Mouse (Mus musculus): Measurements from ENCODE around the gene Aplf. TPM values are rescaled to one million over a fixed set of nuclear protein-coding genes. Genes with fewer than 3 reads are reported as not detected.

The Aplf gene
- 13.8 TPM for polyA plus RNA-seq (2014; fragmentation: Illumina TruSeq; extraction: RNeasy Lipid Tissue Mini Kit (QIAGEN cat#74804); ENCODE audit: low read depth, low replicate concordance)

DNA sequence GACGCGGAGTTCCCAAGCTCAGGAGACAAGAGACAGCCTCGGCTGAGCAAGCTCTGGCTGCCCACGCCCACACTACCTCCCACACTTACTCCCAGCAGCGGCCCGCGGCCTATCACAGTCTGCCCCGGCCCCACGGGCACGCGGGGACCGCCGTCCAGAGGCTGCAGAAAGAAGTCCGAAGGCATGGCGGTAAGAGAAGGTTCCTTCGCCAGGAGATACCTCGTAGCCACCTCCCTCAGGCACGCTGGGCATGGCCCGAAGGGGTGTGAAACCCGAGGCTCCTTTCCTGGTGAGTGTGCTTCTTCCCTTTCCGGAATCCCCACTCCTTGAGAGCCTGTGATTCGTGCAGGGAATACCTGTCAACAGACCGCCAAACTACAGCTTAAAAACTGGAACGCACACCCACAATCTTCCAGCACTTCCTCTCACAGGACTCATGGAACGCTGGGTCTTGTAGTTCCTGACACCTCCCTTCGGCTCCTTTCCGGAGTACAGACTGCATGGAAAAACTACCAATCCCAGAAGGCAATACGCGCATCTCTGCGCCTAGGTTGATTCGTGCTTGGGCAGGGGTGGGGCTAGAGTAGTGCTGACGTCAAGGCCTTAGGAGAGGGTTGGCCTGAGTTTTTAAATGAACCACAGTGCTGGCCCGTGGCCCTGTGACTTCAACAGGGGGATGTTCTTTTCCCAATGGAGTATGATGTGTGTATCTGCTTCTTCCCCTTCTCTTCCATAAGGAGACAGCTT is at the start of gene Aplf:
Aplf (minus strand) TSS at position 423 of the 747 bp plus-strand sequence.

DNA sequence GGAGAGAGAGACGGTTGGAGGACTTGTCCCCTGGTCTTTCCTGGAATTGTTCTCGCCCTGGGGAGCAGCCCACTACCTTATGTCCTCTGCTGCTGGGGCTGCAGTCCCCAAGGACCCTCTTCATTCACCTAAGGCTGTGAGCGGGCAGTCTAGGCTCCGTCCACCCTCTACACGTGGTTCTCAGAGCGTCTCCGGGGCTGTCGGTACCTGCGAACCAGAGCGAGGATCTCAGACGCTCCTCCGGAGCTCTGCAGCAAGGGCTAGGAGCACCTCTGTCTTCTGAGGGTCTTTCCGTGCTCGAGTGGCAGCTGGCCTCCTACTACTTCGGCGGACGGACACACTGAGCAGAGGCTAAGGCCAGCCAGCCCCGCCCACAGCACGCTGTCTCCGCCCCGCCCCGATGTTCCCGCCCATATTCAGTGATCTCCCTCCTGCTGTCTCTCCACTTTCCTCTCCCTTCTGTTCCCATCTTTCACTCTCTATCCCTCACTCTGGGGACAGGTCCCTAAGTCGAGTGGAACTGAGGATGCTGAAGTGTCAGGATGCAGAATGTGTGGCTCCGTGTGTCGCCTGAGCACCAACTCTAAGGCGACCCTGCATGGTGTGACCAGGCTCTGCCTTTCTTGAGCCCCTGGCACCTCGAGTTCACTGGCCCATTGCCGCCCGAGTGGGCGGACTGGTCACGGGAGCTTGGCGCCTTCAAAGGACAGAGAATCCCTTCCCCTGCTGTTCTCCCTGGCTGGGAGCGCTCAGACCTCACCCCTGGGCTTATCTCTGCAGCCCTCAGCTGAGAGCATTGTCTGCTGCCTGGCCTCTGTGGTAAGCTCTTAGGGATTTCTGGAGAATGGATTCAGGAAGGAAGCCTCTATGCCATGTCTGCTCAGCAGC is 81.4 kb downstream of the Aplf start, which contains the start of gene Prokr1:
Prokr1 (minus strand) TSS at position 350 of the 888 bp plus-strand sequence.

Other genes starting within 250 kb of the Aplf start
- not detected for gene Bmp10, start 243.2 kb downstream of the Aplf start, polyA plus RNA-seq (2014; fragmentation: Illumina TruSeq; extraction: RNeasy Lipid Tissue Mini Kit (QIAGEN cat#74804); ENCODE audit: low read depth, low replicate concordance)
- gene Arhgap25, start 138.9 kb downstream of the Aplf start, polyA plus RNA-seq (2014; fragmentation: Illumina TruSeq; extraction: RNeasy Lipid Tissue Mini Kit (QIAGEN cat#74804); ENCODE audit: low read depth, low replicate concordance), result 0.66 TPM
- 0.85 TPM for gene Prokr1, start 81.5 kb downstream of the Aplf start, polyA plus RNA-seq (2014; fragmentation: Illumina TruSeq; extraction: RNeasy Lipid Tissue Mini Kit (QIAGEN cat#74804); ENCODE audit: low read depth, low replicate concordance)
- gene Efcc1, start 58.7 kb upstream of the Aplf start, polyA plus RNA-seq (2014; fragmentation: Illumina TruSeq; extraction: RNeasy Lipid Tissue Mini Kit (QIAGEN cat#74804); ENCODE audit: low read depth, low replicate concordance), result not detected
- not detected for gene Gp9, start 105.9 kb upstream of the Aplf start, polyA plus RNA-seq (2014; fragmentation: Illumina TruSeq; extraction: RNeasy Lipid Tissue Mini Kit (QIAGEN cat#74804); ENCODE audit: low read depth, low replicate concordance)
- gene Rab43, start 140.0 kb upstream of the Aplf start, polyA plus RNA-seq (2014; fragmentation: Illumina TruSeq; extraction: RNeasy Lipid Tissue Mini Kit (QIAGEN cat#74804); ENCODE audit: low read depth, low replicate concordance), result 15.5 TPM
- gene Gm45140, start 163.6 kb upstream of the Aplf start, polyA plus RNA-seq (2014; fragmentation: Illumina TruSeq; extraction: RNeasy Lipid Tissue Mini Kit (QIAGEN cat#74804); ENCODE audit: low read depth, low replicate concordance), result not detected
- 19.4 TPM for gene Isy1, start 166.6 kb upstream of the Aplf start, polyA plus RNA-seq (2014; fragmentation: Illumina TruSeq; extraction: RNeasy Lipid Tissue Mini Kit (QIAGEN cat#74804); ENCODE audit: low read depth, low replicate concordance)
- gene Cnbp, start 178.9 kb upstream of the Aplf start, polyA plus RNA-seq (2014; fragmentation: Illumina TruSeq; extraction: RNeasy Lipid Tissue Mini Kit (QIAGEN cat#74804); ENCODE audit: low read depth, low replicate concordance), result 698 TPM
- 27.1 TPM for gene Copg1, start 215.6 kb upstream of the Aplf start, polyA plus RNA-seq (2014; fragmentation: Illumina TruSeq; extraction: RNeasy Lipid Tissue Mini Kit (QIAGEN cat#74804); ENCODE audit: low read depth, low replicate concordance)
- gene Hmces, start 241.7 kb upstream of the Aplf start, polyA plus RNA-seq (2014; fragmentation: Illumina TruSeq; extraction: RNeasy Lipid Tissue Mini Kit (QIAGEN cat#74804); ENCODE audit: low read depth, low replicate concordance), result 7.0 TPM

All from sigmoid colon, adult 10 weeks (tissue).